Mouse (Mus musculus) MEL (cell line): Measurements from ENCODE around the gene Synrg. TPM values are rescaled to one million over a fixed set of nuclear protein-coding genes. Genes with fewer than 3 reads are reported as not detected.

Source experiments
- DNase-seq: peaks from one replicate; pipeline ENCODE4 v3.0.0; 2011; ENCODE audit warnings: low read depth, low spot score
- H3K27ac ChIP-seq: 2 replicates; pipeline ENCODE4 v1.5.1; 2012; ENCODE audit warnings: low read depth, mild to moderate bottlenecking, control low read depth, low read length, moderate library complexity; ENCODE audit not compliant: control insufficient read depth
- H3K27me3 ChIP-seq, 2 experiments: fragments of 150-350 bp in 1 of 2; sonication (generic) in 1 of 2; 2 replicates each; pipeline ENCODE4 v1.6.1; 2012; ENCODE audit warnings: low read length in 2 of 2, mild to moderate bottlenecking in 2 of 2, improper control_type of control experiment in 1 of 2, moderate library complexity in 1 of 2; ENCODE audit not compliant: insufficient read depth in 2 of 2, control insufficient read depth in 1 of 2
- H3K36me3 ChIP-seq, 2 experiments: 2 replicates each; pipeline ENCODE4 v1.6.1; 2012 to 2014; ENCODE audit warnings: low read length in 2 of 2, improper control_type of control experiment in 1 of 2, inconsistent platforms in 1 of 2, mild to moderate bottlenecking in 1 of 2; ENCODE audit not compliant: insufficient read depth in 2 of 2, control insufficient read depth in 1 of 2
- H3K4me1 ChIP-seq, 2 experiments: fragments of 150-350 bp in 1 of 2; sonication (generic) in 1 of 2; 2 replicates each; pipeline ENCODE4 v1.6.1; 2012; ENCODE audit warnings: low read length in 2 of 2, improper control_type of control experiment in 1 of 2, mild to moderate bottlenecking in 1 of 2; ENCODE audit not compliant: insufficient read depth in 2 of 2, control insufficient read depth in 1 of 2
- H3K4me3 ChIP-seq, 2 experiments: fragments of 150-350 bp in 1 of 2; sonication (generic) in 1 of 2; 2 replicates each; pipeline ENCODE4 v1.5.1; 2012; ENCODE audit warnings: low read depth in 2 of 2, low read length in 2 of 2, mild to moderate bottlenecking in 2 of 2, moderate library complexity in 2 of 2, control low read depth in 1 of 2, improper control_type of control experiment in 1 of 2; ENCODE audit not compliant: control insufficient read depth in 1 of 2, insufficient read depth in 1 of 2
- H3K79me2 ChIP-seq: 2 replicates; pipeline ENCODE4 v1.6.1; 2012; ENCODE audit warnings: mild to moderate bottlenecking, low read length, moderate library complexity; ENCODE audit not compliant: control insufficient read depth, poor library complexity, insufficient read depth
- H3K9ac ChIP-seq: 2 replicates; pipeline ENCODE4 v1.6.1; 2012; ENCODE audit warnings: low read depth, mild to moderate bottlenecking, control low read depth, low read length, moderate library complexity; ENCODE audit not compliant: control insufficient read depth, poor library complexity, severe bottlenecking
- H3K9me3 ChIP-seq: fragments of 150-350 bp; sonication (generic); replicated peaks from 2 replicates; pipeline ENCODE4 v1.6.1; 2012; ENCODE audit warnings: mild to moderate bottlenecking, low read length, improper control_type of control experiment, moderate library complexity; ENCODE audit not compliant: insufficient read depth
- BHLHE40 ChIP-seq: IDR thresholded peaks from 2 replicates; pipeline ENCODE4 v1.6.1; 2012; ENCODE audit warnings: low read depth, mild to moderate bottlenecking, inconsistent platforms, low read length, improper control_type of control experiment, borderline replicate concordance
- E2F4 ChIP-seq: IDR thresholded peaks from 2 replicates; pipeline ENCODE4 v1.6.1; 2011; ENCODE audit warnings: low read depth, low read length, improper control_type of control experiment, borderline replicate concordance
- EP300 ChIP-seq, 2 experiments: IDR thresholded peaks; 2 replicates each; pipeline ENCODE4 v1.6.1; 2011; ENCODE audit warnings: improper control_type of control experiment in 2 of 2, low read length in 2 of 2, low read depth in 1 of 2, mild to moderate bottlenecking in 1 of 2
- ETS1 ChIP-seq: IDR thresholded peaks from 2 replicates; pipeline ENCODE4 v1.6.1; 2012; ENCODE audit warnings: low read depth, mild to moderate bottlenecking, inconsistent platforms, low read length, improper control_type of control experiment, moderate library complexity
- GABPA ChIP-seq: IDR thresholded peaks from 2 replicates; pipeline ENCODE4 v1.6.1; 2012; ENCODE audit warnings: low read depth, mild to moderate bottlenecking, inconsistent platforms, low read length, improper control_type of control experiment, moderate library complexity
- GATA1 ChIP-seq: IDR thresholded peaks from 2 replicates; pipeline ENCODE4 v1.6.1; 2011; ENCODE audit warnings: low read depth, low read length, improper control_type of control experiment
- HCFC1 ChIP-seq: IDR thresholded peaks from 2 replicates; pipeline ENCODE4 v1.6.1; 2012; ENCODE audit warnings: low read depth, mild to moderate bottlenecking, inconsistent platforms, low read length, improper control_type of control experiment, moderate library complexity
- JUND ChIP-seq: IDR thresholded peaks from 2 replicates; pipeline ENCODE4 v1.6.1; 2011; ENCODE audit warnings: low read depth, mild to moderate bottlenecking, improper control_type of control experiment, low read length
- KAT2A ChIP-seq: conservative IDR thresholded peaks from 2 replicates; pipeline ENCODE4 v1.6.1; 2012; ENCODE audit warnings: low read depth, low read length, improper control_type of control experiment, inconsistent platforms
- MAX ChIP-seq: IDR thresholded peaks from 2 replicates; pipeline ENCODE4 v1.6.1; 2011; ENCODE audit warnings: low read length, improper control_type of control experiment
- MEF2A ChIP-seq: IDR thresholded peaks from 2 replicates; pipeline ENCODE4 v1.6.1; 2014; ENCODE audit warnings: low read depth, mild to moderate bottlenecking, inconsistent platforms, low read length, improper control_type of control experiment; ENCODE audit not compliant: poor library complexity, insufficient replicate concordance, severe bottlenecking; ENCODE audit errors: extremely low read depth
- NRF1 ChIP-seq: IDR thresholded peaks from 2 replicates; pipeline ENCODE4 v1.6.1; 2014; ENCODE audit warnings: low read depth, mild to moderate bottlenecking, inconsistent platforms, low read length, improper control_type of control experiment, moderate library complexity; ENCODE audit not compliant: poor library complexity, insufficient read depth, severe bottlenecking
- POLR2AphosphoS2 ChIP-seq: IDR thresholded peaks from 2 replicates; pipeline ENCODE4 v1.6.1; 2011; ENCODE audit warnings: low read length, improper control_type of control experiment
- RAD21 ChIP-seq: IDR thresholded peaks from 2 replicates; pipeline ENCODE4 v1.6.1; 2011; ENCODE audit warnings: mild to moderate bottlenecking, low read depth, low read length, improper control_type of control experiment
- RCOR1 ChIP-seq: IDR thresholded peaks from 2 replicates; pipeline ENCODE4 v1.6.1; 2012; ENCODE audit warnings: low read depth, mild to moderate bottlenecking, inconsistent platforms, low read length, improper control_type of control experiment
- SMC3 ChIP-seq: IDR thresholded peaks from 2 replicates; pipeline ENCODE4 v1.6.1; 2011; ENCODE audit warnings: low read depth, low read length, improper control_type of control experiment
- TAL1 ChIP-seq: IDR thresholded peaks from 2 replicates; pipeline ENCODE4 v1.6.1; 2012; ENCODE audit warnings: mild to moderate bottlenecking, inconsistent platforms, low read length, moderate library complexity, mixed read lengths
- UBTF ChIP-seq: IDR thresholded peaks from 2 replicates; pipeline ENCODE4 v1.6.1; 2012; ENCODE audit warnings: low read depth, mild to moderate bottlenecking, inconsistent platforms, low read length, improper control_type of control experiment, moderate library complexity, borderline replicate concordance; ENCODE audit not compliant: insufficient read depth
- USF1 ChIP-seq: IDR thresholded peaks from 2 replicates; pipeline ENCODE4 v1.6.1; 2014; ENCODE audit warnings: low read depth, mild to moderate bottlenecking, inconsistent platforms, low read length, improper control_type of control experiment, moderate library complexity
- USF2 ChIP-seq, 2 experiments: IDR thresholded peaks; 2 replicates each; pipeline ENCODE4 v1.6.1; 2011 to 2012; ENCODE audit warnings: improper control_type of control experiment in 2 of 2, low read length in 2 of 2, borderline replicate concordance in 1 of 2, inconsistent platforms in 1 of 2, low read depth in 1 of 2, mild to moderate bottlenecking in 1 of 2; ENCODE audit not compliant: insufficient read depth in 1 of 2
- ZMIZ1 ChIP-seq: IDR thresholded peaks from 2 replicates; pipeline ENCODE4 v1.6.1; 2012; ENCODE audit warnings: low read depth, mild to moderate bottlenecking, inconsistent platforms, low read length, improper control_type of control experiment, moderate library complexity
- ZNF384 ChIP-seq: IDR thresholded peaks from 2 replicates; pipeline ENCODE4 v1.6.1; 2012; ENCODE audit warnings: low read depth, mild to moderate bottlenecking, inconsistent platforms, low read length, improper control_type of control experiment
- polyA plus RNA-seq, 2 experiments: library from polyadenylated mRNA; stranded (reverse) in 1 of 2; unstranded in 1 of 2; fragments of >175 nt in 1 of 2; fragments of >200 nt in 1 of 2; gene quantifications; 2 replicates each; pipeline versions ENCODE4 v1.2.1 to v1.2.4; 2012; ENCODE audit warnings: low replicate concordance in 2 of 2, low read depth in 1 of 2; ENCODE audit not compliant: insufficient read length in 2 of 2, insufficient read depth in 1 of 2, missing spikeins in 1 of 2
- total RNA-seq: library from RNA; depleted of rRNA; stranded (reverse); fragments of 300-350 nt; gene quantifications from 2 replicates; pipeline ENCODE4 v1.2.3, GENCODE M21; 2012

Gene Synrg
- total and polyA plus RNA-seq, 3 experiments: 24.7 to 75.3 (median 26.4) TPM

DNA sequence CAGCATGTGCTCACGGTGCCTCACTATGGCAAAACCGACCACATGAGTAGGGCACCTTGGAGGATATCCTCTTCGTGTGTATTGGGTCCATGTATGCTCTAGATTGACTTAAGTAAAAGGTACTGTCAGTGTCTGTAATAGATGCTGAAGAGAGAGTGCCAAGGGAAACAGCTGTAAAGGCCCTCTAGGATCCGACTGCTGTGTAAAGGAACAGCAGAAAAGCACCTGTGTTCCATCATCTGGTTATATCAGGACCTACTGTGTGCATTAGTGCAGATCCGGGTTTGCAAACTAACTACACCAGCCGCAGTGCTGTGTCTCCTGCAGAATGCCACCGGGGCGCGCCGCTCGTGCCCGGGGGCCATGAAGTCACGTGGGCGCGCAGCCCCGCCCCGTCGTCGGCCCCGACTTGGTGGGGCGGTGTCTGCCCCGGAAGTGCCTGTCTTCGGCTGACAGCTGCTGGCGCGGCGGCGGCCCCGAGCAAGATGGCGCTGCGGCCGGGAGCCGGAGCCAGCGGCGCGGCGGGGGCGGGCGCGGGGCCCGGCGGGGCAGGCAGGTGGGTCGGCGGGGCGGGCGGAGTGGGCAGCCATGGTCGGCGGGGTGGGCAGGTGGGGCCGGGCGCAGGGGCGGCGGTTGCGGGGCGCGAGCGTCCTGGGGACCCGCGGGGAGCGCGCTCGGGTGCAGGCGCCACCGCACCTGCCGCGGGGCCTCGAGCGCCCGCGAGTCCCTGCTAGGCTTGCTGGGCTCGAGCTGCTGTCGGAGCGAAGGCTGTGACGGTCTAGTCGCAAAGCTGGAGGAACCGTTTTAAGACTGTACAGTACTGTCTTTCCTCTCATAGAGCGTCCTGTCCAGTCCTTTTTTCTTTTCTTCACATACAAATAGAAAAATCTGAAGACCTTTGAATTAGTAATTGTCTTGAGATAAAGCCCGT lies at the start of gene Synrg (continued):
- TF ChIP-seq KAT2A (no peak; the same call in 1 of the 2 replicates), BHLHE40 (peak; percentile 67; the same call in 1 of the 2 replicates), SMC3 (no peak), RCOR1 (no peak), USF1 (peak; percentile 99)

DNA sequence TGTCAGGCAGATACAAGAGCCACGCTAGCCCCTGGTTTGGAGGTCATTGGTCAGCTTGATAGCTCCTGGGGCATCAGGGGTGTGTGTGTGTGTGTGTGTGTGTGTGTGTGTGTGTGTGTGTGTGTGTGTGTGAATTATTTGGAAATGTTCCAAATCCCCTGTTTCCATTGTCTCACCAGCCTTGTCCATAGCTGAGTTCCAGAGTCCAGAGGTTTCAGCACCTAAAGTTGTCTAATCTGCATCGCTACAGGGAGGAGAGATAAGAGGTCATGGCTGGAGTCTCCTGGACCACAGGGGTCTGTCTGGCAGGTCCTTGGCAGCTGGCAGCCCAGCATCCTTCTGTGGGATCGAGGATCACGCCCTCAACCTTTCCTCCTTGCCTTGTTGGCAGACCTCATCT lies 49.7 kb upstream of the Synrg start:
- Histone ChIP-seq H3K4me3 (no peak overlapping the region), H3K9ac (no peak overlapping the region), H3K36me3 (no peaks in the 10 kb centered on the region), H3K9me3 (no peaks in the 10 kb centered on the region), H3K79me2 (no peaks in the 10 kb centered on the region), H3K27me3 (peaks cover 40 to 42% of the 10 kb centered on the region in 2 experiments), H3K27ac (no peak overlapping the region), H3K4me1 (no peaks in the 10 kb centered on the region)
- TF ChIP-seq MAX: no peak
- no peak for TF ChIP-seq ETS1
- no peak for TF ChIP-seq SMC3
- no peak for TF ChIP-seq NRF1
- no peak for TF ChIP-seq USF2 (IDR thresholded peaks at IDR 0.05; ENCODE audit: borderline replicate concordance in 1 of 2, insufficient read depth in 1 of 2, low read depth in 1 of 2, low read length in 2 of 2)
- no peak for TF ChIP-seq MEF2A
- TF ChIP-seq ZNF384: no peak
- no peak for TF ChIP-seq JUND
- no peak for TF ChIP-seq GABPA
- no peak for TF ChIP-seq UBTF
- TF ChIP-seq E2F4: no peak
- TF ChIP-seq RAD21: no peak
- TF ChIP-seq RCOR1: no peak
- no peak for TF ChIP-seq KAT2A
- no peak for TF ChIP-seq TAL1
- no peak for TF ChIP-seq GATA1
- no peak for TF ChIP-seq ZMIZ1
- TF ChIP-seq POLR2AphosphoS2: no peak
- TF ChIP-seq HCFC1: no peak
- TF ChIP-seq EP300 (IDR thresholded peaks at IDR 0.05; ENCODE audit: low read depth in 1 of 2, low read length in 2 of 2): no peak
- DNase-seq: no peak
